Mouse (Mus musculus) embryo, embryonic 11 days (tissue): ENCODE data around the gene Ndc80.
"Not testable (repeated sequence)": the region's sequence is repeated elsewhere in the genome, so short reads cannot be mapped to it uniquely, and the experiment has no call there.

Experiments
- DNase-seq: peaks from one replicate; pipeline ENCODE4 v3.0.0-alpha.2; 2015

Ndc80 gene

GRCm38 (mm10) chr17:71476346-71477020 is 50.2 kb downstream of the Ndc80 start:
- DNase-seq, result no peak

- peak; percentile 90 for DNase-seq
Observed at GRCm38 (mm10) chr17:71475705-71476089, 51.0 kb downstream of the Ndc80 start.

- DNase-seq, result peak; percentile 95
Observed at GRCm38 (mm10) chr17:71474762-71475704, 51.6 kb downstream of the Ndc80 start, which contains the start of gene Smchd1. TSS of gene Smchd1 (minus strand) at chr17:71475343.

- DNase-seq, result peak; percentile 17
Observed at GRCm38 (mm10) chr17:71474128-71474527, 52.5 kb downstream of the Ndc80 start.

GRCm38 (mm10) chr17:71471261-71471660 is 55.4 kb downstream of the Ndc80 start:
- no peak for DNase-seq

GRCm38 (mm10) chr17:71460312-71460711 is 66.3 kb downstream of the Ndc80 start:
- no peak for DNase-seq

- no peak for DNase-seq
Observed at GRCm38 (mm10) chr17:71459818-71460217, 66.8 kb downstream of the Ndc80 start, which contains the start of gene Gm4707. TSS of gene Gm4707 (minus strand) at chr17:71459918.

- DNase-seq, result not testable (repeated sequence)
Observed at GRCm38 (mm10) chr17:71457361-71457760, 69.3 kb downstream of the Ndc80 start.
